Mouse (Mus musculus) neural tube, embryonic 10.5 days (tissue): ENCODE measurements around the gene Nptxr.
A peak's percentile ranks its signal among the peaks of the same experiment; 100 is the strongest.

Experiments
- DNase-seq: peaks from one replicate; pipeline ENCODE4 v3.0.0-alpha.2; 2017; ENCODE audit warnings: low spot score; ENCODE audit errors: extremely low spot score

The Nptxr gene

DNA sequence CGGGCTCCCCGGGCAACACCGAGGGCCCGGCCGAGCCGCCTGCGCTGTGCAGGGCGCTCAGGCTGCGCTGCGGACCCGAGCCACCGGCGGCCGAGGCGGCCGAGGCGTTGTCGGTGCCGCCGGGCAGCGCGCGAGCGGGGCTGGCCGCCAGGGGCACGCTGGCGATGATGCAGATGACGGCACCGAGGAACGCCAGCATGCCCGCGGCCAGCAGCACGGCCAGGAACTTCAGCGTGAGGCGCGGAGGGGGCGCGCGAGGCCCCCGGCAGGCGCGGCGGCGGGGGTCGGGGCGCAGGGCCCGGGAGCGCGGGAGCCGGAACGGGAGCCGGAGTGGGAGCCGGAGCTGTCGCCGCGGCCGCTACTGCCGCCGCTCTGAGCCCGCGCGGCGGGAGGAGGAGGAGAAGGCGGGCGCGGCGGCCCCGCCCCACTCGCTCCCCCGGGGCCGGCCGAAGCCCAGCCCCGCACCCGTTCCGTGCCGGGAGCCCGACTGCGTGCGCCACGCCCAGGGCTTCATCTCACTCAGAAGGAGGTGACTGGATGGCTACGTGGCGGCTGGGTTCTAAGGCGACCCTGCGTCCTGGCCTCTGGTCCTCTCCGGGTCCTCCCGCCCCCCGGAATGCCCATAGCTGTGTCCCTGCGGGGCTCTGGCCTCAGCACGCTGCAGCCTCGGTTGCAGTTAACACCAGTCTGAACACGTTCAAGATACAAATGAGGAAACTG lies at the start of gene Nptxr:
Nptxr (minus strand) TSS at position 415 of the 720 bp plus-strand sequence.
- peak; percentile 68 for DNase-seq

- DNase-seq: no peak
Observed at GRCm38 (mm10) chr15:79850143-79850542, 45.6 kb upstream of the Nptxr start.

GRCm38 (mm10) chr15:79847100-79847499 lies 42.5 kb upstream of the Nptxr start:
- DNase-seq: no peak

DNA sequence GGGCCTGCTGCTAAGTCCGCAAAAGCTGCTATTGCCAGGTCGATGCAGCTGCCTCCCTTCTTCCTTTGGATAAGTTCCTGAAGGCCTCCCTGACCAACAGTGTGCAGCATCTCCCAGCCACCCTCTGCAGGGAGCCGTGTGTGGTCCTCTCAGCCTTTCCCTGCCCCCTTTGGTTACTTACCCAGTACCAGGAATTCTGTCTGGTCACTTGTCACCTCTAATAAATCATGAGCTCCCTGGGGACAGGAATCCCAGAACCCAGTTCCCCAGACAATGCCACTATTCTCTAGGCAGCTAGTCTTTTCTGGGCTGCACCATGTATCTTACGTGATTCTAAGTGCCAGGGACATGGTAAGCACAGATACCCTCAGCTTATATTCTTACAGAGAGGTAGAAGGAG lies 41.4 kb upstream of the Nptxr start:
- DNase-seq: no peak

GRCm38 (mm10) chr15:79842985-79843384 lies 38.4 kb upstream of the Nptxr start:
- no peak for DNase-seq

- no peak for DNase-seq
Observed at GRCm38 (mm10) chr15:79840281-79840680, 35.7 kb upstream of the Nptxr start.

GRCm38 (mm10) chr15:79834881-79835260 lies 30.3 kb upstream of the Nptxr start:
- DNase-seq: no peak

GRCm38 (mm10) chr15:79834130-79834880 lies 29.7 kb upstream of the Nptxr start, which contains the start of the genes Npcd and Cbx6:
Npcd (minus strand) TSS chr15:79834237.
Cbx6 (minus strand) TSS chr15:79834688.
- DNase-seq: peak; percentile 99

DNA sequence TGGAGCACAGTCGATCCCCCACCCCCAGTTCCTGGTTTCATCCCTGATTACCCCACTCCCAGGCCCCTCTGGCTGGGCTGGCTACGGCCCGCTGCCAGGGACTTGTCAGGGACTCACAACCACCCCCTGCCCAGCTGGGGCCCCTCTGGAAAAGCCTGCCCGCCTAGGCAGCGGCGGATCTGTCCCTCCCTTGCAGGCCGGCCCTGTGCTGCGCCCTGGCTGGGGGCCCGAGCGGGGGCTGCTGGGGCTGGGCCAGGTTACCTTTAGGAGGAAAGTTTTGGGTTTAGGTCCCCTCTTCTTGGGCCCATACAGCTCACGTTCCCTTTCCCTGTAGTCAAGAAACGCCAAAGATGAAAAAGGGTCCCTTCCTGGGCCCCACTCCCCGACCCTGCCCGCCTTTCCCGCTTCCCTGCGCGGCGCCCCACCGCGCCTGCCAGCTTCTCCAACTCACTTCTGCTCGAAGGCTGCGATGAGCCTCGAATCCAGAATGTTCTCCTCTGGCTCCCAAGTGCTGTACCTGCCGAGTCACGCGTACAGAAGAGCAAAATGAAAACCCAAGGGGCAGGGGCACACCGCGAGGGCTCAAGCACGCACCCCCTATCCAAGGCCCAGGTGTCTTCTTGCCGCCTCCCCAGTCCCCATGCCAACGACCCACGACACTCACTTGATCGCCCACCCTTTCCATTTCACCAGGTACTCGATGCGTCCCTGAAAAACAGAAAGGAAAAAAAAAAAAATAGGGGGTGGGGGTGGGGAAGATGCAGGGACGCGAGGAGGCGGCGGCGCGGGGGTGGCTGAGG lies 28.9 kb upstream of the Nptxr start:
- DNase-seq: peak; percentile 56

DNA sequence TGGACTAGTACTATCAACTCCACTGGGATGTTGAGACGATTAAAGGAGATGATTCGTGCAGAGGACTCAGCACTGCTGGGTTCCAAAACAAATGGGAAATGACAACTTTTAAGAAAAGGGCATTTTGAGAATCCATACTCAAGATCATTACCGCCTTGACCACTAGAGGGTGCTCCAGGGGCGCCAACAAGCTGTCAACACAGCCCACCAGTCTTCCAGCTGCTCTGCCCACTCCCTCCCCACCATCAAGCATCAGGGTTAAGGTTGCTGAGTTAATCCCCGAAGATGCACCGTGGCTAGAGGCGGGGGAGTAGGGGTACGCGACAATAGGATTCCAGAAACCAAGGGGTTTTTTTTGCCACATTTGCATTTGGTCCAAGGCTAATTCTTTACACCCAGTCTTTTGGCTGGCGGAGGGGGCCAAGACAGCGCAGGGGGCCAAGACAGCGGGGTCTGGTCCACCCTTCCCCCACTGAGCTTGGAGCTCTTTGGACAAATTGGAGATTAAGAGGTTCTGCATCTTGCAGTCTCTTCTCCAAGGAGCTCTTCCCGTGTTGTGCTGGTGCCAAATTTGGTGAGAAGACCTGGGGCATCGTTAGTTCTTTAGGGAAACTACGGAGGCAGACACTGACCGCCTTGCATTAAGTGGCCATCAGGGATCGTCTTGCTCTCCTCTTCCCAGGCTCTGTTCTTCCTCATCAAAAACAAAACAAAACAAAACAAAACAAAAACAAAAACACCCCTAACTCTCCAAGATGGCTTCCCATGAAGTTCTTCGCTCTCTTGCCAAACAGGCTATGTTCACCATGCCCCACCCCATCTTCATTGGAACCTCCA lies 27.7 kb upstream of the Nptxr start:
- peak; percentile 78 for DNase-seq

DNA sequence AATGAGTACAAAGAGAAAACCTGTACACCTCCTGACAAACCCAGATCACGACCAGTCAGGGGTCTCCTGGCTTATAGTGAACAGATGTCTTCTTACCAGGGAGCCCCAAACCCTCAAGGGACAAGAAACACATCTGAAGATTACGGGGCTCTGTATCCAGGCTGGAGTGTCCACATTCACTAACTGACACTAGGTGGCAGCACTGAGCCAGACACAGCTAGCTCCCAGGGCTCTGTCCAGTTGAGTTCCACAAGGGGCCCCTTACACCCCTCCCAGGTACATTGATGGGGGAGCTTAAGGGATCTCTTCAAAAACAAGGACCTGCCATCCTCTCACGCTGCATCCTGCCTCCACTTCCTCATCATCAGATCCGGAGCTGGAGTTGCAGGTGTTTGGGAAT lies 25.8 kb upstream of the Nptxr start:
- DNase-seq: peak; percentile 73

DNA sequence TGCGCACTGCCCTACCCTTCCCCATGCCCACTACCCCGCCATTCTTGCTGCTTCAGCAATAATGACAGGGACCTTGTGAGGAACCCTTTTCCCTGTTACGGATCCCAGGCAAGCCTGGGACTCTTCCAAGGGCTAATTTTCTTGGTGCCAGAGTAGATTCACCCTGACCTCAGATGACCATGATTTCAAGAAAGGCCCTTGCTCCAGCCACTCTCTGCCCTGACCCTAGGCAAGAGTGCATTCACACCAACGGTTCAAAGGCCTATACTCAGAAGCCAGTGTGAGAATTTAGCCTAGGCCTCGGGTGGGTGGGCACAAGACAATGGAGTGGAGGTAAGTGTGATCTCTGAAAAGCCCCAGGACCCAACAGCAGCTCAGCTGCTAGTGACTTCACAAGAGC lies 24.9 kb upstream of the Nptxr start:
- no peak for DNase-seq

DNA sequence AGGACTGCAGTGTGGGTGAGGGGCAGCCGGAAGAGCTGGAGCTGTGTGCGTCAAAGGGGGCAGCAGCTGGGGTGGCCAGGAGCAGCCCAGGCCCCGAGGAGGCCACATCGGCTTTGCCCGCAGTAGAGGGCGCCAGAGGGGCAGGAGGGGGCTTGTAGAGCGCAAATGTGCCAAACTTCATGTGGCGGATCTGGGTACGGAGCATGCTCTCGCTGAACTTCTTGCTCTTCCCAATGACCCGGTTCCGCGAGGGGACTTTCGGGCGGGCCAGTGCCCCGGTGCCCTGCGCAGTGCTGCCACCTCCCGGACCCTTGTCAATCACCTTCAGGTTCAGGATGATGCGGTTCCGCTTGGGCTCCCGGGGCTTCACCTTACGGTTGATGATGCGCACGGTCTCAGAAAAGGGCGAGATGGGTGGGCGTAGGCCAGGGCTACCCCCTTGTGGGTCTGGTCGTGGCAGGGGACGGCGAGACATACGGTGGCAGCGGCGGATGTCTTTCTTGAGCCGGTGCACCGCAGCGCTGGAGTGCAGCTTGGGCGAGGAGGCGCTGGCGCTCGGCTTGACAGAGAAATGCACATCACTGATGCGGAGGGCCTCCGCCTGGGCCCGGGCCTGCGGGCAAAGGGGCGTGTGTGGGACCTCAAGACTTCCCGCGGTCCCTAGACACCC lies 23.9 kb upstream of the Nptxr start:
- no peak for DNase-seq

GRCm38 (mm10) chr15:79827778-79828210 lies 23.2 kb upstream of the Nptxr start:
- DNase-seq: no peak

DNA sequence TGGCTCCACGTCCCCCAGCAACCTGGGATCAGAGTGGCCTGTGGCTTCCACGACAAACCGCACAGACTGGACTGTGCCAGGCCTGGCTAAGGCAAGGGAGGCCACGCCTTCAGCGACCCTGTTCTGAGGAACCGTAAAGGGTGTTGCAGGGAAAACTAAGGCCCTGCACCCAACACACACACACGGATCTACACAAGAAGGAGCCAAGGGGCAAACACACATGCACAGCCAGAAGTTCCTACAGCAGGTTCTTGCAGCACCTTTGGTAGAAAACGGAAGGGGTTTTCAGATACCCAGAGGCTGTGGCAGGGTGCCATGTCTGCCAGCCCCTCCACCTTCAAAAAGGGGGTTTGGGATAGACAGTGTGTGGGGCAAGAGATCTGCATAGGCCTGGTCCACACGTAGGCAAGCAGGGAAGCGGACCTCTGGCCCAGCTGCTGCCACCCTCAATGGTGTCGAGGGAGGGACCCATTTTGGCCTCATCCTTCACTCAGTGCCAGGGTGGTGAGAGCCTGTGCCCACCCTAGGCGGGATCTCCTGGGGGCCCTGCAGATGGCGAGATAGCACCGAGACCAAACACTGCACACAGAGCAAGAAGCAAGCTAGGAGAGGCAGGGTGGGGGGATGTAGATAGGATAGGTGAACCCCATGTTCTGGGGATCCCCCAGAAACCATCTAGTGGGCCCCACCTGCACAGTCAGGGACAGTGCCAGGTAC lies 22.7 kb upstream of the Nptxr start:
- DNase-seq: no peak

DNA sequence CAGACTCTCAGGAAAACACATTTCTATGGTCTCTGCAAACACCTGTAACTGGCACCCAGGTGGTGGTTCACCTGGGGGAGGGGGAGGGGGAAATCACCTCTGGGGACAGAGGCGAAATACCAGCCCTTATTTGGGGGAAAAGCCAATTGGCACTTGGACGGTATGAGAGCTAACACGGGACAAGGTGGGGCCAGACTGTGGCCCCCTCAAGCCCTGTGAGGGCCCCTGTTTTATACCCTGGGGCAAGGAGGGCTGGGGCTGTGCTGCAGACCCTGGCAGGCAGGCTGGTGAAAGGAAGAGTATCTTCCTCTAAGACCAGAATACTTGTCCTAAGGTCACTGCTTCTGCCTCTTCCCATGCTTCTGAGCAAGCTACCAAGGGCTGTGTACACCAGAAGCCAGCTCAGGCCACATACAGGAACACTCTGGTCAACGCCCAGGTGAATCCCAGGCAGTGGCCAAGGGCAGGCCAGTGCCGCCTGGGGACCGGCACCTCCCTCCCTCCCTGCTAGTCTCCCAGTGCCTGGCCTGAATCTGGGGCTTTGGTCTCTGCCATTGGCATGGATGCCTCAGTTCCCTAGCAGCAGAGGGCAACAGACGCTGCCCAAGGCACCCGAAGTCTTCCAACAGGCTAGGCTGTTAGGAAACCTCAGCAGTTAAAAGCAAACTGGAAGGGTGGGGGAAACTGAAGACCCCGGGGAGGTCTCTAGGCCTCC lies 21.8 kb upstream of the Nptxr start:
- no peak for DNase-seq

DNA sequence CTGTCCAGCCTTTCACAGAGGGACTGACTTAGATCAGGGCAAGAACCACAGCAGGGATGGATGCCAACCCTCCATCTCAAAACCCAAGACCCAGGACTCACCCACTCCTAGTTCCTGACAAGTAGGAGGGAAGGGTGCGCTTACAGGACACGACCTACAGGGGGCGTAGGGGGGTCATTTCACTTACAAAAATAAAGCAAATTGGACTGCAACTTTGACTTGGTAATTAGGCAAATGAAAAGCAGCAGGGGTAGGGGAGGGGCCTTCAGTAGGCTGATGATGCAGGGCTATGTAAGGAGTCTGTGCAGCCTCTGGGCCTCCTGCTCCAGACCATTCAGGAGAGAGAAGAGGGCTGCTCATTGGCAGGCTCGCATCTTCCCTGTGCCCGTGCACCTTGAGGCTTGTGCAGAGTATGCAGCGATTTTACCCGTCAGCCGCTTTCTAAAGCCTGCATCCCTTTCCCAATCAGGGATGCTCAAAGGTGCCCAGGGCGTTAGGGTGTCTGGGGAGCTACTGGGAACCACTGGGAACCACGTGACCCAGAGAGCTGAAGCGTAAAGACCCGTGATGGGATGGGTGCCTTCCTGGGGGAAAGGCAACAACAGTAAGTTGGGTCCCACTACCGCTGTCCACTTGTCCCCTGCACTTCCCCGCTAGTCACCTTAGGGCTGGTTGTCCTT lies 20.7 kb upstream of the Nptxr start:
- no peak for DNase-seq

GRCm38 (mm10) chr15:79823588-79824280 lies 19.2 kb upstream of the Nptxr start:
- DNase-seq: no peak
